Mouse (Mus musculus) cerebellum, adult 9-10 months (tissue): ENCODE data around the gene Ucp3.

ENCODE experiments used
- DNase-seq: peaks from one replicate; pipeline ENCODE4 v3.0.0; 2022

Ucp3 gene

GRCm38 (mm10) chr7:100501844-100502373 lies 29.1 kb downstream of the Ucp3 start:
- no peak for DNase-seq

- DNase-seq: no peak
These were observed 29.7 kb downstream of the Ucp3 start for GRCm38 (mm10) chr7:100502374-100502922.

GRCm38 (mm10) chr7:100503076-100503475 lies 30.3 kb downstream of the Ucp3 start:
- no peak for DNase-seq

GRCm38 (mm10) chr7:100504740-100505487 lies 32.1 kb downstream of the Ucp3 start:
- DNase-seq: no peak

- DNase-seq: no peak
These were observed 33.7 kb downstream of the Ucp3 start for GRCm38 (mm10) chr7:100506494-100506893.

- no peak for DNase-seq
These were observed 35.9 kb downstream of the Ucp3 start for GRCm38 (mm10) chr7:100508670-100509069.

- no peak for DNase-seq
These were observed 38.8 kb downstream of the Ucp3 start for GRCm38 (mm10) chr7:100511602-100512001.

- DNase-seq: no peak
These were observed 41.8 kb downstream of the Ucp3 start, which contains the start of gene Dnajb13 for GRCm38 (mm10) chr7:100514573-100514972. Gene Dnajb13 (minus strand): TSS chr7:100514960.

GRCm38 (mm10) chr7:100520204-100520603 lies 47.4 kb downstream of the Ucp3 start:
- no peak for DNase-seq

- DNase-seq: peak; percentile 78
These were observed 48.0 kb downstream of the Ucp3 start for GRCm38 (mm10) chr7:100520663-100521285.

- DNase-seq: no peak
These were observed 49.4 kb downstream of the Ucp3 start for GRCm38 (mm10) chr7:100522222-100522621.

- DNase-seq: no peak
These were observed 51.9 kb downstream of the Ucp3 start for GRCm38 (mm10) chr7:100524669-100525068.

GRCm38 (mm10) chr7:100530766-100531165 lies 58.0 kb downstream of the Ucp3 start:
- DNase-seq: no peak

GRCm38 (mm10) chr7:100533503-100533902 lies 60.7 kb downstream of the Ucp3 start:
- no peak for DNase-seq

- no peak for DNase-seq
These were observed 61.4 kb downstream of the Ucp3 start for GRCm38 (mm10) chr7:100534216-100534615.

- no peak for DNase-seq
These were observed 63.0 kb downstream of the Ucp3 start for GRCm38 (mm10) chr7:100535831-100536230.
